Mouse (Mus musculus): Measurements from ENCODE around the gene Trp53inp2.
A peak's percentile ranks its signal among the peaks of the same experiment; 100 is the strongest.

Trp53inp2 gene

DNA sequence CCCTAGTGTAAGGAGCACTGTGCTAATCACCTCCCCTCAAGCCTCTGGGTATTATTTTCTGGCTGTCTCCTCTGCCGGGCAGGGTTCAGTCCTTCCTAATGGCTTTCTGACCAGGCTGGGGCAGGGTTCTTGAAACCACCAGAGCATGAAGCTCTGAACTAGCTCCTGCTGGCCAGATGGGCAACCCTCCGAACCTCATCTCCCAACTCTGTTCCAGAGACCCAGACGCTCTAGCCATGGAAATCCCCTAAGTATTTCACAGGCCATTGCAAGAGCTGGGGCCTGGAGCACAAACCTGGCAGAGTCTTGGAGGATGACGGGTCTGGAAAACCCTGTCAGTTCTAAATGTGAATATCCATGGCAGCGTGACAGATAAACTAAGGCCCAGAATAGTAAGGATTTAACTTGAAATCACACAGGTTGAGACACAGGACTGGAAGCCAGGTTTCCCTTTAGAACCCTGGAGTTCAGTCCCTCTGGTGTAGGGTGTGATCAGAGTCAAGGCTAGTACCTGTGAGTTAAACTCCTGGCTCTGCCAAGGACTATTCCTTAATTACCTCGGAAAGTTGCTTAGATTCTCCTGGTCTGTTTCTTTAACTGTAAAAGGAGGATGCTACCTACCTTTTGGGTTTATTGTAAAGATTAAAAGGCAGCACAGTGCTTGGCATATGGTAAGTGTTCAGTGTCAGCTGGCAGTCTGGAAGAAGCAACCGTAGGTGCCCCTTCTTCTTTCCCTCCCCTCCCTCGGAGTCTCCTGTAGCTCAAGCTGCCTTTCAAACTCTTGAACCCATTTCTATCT, at the start of gene Trp53inp2:
Trp53inp2 (plus strand) TSS at position 799 of the 799 bp plus-strand sequence.
- DNase-seq: no peak

DNA sequence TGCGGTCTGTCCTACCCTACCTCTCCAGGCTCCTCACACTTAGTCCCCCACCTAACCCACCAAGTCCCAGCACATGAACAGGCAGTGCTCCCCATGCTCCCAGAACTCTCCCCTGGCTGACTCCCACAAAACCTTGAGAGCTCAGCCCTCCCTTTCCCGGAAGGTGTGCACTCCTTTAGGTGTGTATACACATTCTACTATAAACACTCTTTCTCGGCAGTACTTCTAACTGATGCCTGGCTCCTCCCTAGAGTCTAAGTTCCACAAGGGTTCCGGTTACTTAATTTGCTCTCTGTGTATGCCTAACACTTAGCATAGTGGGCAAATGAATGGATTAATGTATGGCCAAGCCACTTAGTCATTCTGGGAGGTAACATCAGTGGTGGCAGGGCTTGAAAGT, 49.5 kb upstream of the Trp53inp2 start:
- no peak for DNase-seq

DNA sequence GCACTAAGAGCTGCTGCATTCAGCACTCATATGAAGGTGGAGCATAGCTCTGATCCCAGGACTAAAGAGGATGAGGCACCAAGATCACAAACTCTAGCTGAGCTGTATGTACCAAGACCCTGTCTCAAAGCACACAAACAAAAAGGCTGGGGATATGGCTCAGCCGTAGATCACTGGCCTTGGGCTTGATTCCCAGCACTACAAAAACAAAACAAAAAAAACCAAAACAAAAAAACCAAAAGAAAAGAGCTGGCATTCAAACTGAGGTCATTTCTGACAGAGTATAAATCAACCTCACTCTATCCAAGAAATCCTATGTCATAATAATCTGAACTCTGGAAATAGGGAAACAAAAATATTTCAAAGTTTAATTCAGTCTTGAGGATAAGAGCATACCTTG, 47.4 kb upstream of the Trp53inp2 start:
- DNase-seq: no peak

DNA sequence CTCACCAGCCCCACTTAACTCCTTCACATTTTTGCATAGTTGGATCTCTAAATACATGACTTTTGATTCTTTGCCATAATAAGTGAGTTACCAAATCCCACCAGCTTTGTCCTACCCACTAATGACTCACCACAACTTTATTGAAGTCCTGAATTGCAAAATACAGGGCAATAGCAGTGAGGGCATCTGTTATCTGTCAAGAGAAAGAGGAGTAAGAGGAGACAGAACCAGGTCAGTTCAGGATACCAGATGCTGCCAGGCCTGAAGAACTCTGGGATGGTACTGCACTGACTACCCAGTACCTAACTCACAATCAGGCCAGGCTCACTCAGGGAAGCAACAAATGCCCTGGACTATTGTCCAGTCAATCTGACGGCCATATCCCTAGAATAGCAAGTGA, 45.6 kb upstream of the Trp53inp2 start:
- no peak for DNase-seq

DNA sequence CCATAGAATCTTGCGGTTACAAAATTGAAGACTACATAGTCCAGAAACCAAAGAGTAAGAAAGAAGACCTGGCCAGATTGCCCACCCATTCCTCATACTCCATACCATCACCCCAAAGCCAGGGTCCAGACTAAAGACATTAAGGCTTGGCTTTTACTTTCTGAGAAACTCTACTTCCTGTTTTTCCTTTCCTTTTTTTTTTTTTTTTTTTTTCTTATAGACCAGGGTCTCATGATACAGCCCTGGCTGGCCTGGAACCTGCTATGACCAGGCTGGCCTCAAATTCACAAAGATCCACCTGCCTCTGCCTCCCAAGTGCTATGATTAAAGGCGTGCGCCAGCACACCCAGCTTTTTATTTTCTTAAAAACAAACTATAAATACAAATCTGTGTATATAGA, 44.6 kb upstream of the Trp53inp2 start:
- DNase-seq: no peak

DNA sequence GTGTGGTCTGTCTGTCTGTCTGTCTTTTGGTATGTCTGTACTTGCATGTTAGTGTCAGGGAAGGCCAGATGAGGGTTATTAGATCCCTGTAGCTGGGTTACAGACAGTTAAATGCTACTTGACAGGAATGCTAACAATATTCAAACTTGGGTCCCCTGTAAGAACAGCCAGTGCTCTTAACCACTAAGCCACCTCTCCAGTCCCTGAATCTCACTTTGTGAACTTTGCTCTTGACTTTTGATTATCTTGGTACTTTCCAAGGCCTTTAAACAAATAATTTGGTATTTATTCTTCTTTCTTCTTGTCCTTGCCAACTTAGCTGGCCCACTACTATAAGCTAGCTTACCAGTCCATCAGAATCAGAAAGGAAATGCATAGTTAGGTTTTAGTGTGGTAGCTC, 40.7 kb upstream of the Trp53inp2 start:
- DNase-seq: no peak

DNA sequence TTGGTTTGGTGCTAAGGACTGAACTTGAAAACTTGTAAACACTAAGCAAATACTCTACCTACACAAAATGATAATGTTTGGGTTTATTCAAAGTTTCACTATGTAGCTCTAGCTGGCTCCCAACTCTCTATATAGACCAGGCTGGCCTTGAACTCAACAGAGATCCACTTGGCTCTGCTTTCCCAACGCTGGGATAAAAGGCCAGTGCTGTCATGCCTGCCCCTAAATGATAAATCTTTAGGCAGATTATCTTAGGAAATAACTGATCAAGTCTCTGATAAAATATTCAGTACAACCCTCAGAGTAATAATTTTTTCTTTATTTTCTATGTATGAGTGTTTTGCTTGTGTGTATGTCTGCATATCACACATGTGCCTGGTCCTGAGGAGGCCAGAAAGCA, 34.2 kb upstream of the Trp53inp2 start:
- DNase-seq: no peak

DNA sequence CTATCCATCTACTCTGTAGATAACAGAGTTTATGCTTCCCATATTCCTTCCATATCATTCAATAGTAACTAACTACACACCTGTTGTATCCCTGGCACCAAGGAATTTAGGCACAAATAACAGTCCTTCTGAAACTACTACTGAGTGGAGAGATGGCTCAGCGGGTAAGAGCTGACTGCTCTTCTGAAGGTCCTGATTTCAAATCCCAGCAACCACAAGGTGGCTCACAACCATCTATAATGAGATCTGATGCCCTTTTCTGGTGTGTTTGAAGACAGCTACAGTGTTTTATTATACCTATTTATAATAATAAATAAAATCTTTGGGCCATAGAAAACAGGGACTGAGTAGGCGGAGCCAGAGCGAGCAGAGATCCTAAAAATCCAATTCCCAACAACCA, 26.5 kb upstream of the Trp53inp2 start:
- no peak for DNase-seq

DNA sequence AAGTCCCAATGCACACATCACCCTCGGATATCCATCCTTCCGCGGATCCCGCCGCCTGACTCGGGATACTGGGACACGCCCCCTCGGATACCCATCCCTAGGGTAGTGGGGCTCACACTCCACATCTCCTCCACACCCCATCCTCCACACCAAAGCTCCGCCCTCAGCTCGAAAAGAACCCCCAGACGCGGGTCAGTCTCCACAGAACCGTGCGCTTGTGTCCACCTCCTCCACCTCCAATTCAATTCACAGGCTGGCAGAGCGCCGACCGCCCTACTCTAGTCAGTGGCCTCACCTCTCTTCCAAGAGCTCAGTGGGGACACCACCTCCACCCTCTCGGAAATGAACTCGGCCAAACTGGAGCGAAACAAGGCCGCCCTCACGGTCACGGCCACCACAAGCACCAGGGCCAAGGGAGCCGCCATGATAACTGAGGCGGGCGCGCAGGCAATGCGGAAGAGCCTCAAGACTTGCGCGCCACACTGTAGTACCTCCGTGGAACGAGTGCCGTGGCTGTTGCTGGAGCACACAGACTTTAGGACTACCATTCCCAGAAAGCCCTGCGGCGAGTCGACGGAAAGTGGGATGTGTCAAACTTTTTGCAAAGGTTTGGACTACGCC, 23.8 kb upstream of the Trp53inp2 start, which contains the start of gene Pigu:
Pigu (minus strand) TSS at position 460 of the 621 bp plus-strand sequence.
- DNase-seq: peak; percentile 86

DNA sequence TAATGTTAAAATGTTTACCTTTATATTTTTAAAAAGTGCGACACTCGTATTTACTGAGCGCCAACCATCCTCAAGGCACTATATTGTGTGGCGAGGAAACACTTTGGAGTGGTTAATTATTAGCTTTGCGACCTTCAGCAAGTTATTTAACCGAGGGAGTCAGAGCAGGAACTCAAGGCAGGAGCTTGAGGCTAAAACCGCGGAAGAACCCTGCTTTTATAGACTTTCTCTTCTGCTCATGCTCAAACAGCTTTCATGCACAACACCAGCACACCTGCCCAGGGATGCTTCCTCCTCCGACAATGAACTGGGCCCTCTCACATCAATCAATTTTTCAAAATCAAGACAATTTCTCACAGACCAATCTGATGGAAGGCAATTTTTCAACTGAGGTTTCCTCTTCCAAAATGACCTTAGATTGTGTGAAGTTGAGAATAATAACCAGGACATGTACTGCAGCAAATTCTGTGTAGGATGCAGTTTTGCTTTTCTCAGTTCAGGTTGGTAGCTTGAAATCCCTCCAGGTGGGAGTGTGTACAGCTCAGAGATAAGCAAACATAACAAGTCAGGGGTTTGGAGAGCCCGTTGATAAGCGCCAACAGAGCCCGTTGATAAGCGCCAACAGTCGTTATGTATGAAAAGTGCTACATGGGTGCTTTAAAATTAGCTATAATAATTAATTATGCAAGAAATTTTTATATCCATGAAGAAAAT, 23.0 kb upstream of the Trp53inp2 start:
- DNase-seq: peak; percentile 6

DNA sequence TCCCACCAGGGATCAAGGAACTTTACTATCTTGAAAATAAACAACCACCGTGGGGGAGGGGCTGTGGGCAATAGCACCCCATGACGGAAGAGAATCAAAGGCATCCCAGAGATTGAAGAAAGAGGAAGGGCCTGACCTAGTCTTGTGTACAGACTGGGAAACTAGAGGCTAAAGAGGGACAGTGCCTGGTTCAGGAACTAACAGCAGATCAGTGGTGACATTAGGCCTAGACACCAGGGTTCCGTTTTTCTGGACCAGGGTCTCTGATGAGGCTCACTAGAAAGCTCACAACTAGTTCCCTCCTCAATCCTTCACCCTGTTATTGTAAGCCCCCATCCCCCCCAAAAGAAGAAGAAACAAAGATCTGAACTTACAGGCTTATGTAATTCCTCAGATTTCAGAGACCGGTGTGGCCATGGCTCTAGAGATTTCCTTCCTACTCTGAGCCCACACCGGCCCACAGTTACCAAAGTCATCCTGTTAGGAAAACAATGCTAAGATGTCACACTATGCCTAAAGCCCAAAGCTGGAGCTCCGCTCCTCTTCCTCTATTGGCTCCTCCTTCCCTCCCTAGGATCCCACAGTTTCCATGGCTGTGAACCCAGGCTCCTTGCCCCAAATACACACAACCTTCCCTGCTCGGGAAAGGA, 13.1 kb upstream of the Trp53inp2 start:
- DNase-seq: no peak

DNA sequence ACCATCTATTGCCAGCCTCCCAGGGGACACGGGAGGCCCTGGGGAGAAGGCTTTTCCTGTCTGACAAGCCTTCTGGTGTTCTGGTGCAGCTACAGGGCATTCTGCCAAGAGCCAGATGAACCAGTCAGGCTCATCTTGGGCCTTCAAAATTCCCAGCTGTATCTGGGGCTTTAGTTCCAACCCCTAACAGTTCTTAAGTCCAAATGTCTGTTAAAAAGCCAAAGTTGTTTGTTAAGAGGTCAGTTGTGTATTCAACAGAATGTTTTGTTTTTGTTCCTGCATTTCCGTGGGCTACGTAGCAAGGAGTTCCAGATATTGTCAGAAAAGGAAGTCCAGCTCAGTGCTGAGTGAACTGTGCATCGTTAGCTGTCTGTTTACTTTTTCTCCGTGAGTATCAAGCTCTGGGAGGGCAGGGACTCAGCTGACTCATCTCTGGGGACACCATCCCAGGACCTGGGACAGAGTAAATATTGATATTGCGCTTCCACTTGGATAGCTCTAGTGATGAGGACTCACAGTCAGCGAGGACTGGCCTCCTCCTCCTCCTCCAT, 11.5 kb upstream of the Trp53inp2 start:
- DNase-seq: no peak

DNA sequence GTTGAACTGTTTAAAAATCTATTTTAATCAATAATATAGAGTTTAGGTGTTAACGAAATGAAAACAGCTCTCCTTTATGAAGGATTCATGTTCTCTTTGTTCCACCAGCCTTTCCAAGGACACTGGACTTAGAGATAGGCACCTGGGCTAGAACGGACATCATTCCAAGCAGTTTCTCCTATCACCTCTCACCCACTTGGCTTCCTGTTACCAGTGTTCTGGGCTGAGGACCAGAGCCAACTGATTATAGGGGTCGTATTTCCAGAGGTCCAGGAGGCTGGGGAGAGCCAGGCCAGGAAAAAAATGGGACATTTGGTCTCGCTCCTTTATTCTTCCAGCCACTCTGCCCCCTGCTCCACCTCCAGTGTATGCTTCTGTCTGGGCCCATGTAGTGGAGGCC, 8.4 kb upstream of the Trp53inp2 start:
- no peak for DNase-seq

DNA sequence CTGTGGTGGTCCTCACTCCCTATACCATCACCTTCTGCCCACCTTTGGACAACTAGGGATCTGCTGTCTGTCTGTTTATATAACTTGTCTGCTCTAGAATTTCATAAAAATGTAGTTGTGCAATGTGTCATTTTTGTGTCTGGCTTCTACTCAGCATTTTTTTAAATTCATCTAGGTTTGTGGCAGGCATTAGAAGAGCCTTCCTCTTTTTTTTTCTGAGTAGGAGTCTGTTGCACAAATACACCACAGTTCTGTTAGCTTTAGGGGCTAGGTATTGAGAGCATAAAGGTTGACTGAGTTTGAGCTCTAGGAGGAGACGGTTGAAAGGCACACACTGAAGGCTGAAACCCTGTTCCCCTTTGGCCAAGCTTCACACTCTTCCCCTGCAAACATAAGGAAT, 7.6 kb upstream of the Trp53inp2 start:
- no peak for DNase-seq

DNA sequence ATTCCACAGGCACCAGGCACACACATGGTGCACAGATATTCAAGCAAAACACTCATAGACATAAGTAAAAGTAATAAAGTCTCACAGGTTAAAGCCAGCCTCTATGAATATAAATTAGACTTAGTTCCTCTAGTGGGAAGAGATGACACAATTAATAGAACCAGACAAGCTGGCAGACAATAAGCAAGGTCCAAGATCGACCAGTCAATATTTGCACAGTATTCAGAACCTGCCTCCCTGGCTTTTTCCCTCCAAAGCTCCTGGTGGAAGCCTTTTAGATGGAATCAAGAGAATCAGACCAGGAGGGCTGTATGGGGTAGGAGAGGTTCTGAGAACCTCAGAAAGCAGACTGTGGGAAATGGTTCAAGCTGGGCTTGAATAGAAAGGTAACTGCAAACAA, 7.0 kb upstream of the Trp53inp2 start:
- DNase-seq: no peak

DNA sequence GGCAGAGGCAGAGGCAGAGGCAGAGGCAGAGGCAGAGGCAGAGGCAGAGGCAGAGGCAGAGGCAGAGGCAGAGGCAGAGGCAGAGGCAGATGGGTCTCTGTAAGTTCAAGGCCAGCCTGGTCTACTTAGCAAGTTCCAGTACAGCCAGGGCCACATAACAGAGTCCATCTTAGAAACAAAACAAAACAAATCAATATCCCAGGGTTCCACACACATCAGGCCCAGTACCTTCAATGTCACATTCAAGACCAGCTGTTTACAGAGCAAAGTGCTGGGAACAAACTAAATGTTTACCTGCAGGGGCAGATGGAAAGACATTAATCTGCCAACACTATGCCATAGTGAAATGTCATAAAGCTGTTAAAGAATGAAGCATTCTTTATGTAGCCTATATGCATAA, 6.3 kb upstream of the Trp53inp2 start:
- DNase-seq: no peak

DNA sequence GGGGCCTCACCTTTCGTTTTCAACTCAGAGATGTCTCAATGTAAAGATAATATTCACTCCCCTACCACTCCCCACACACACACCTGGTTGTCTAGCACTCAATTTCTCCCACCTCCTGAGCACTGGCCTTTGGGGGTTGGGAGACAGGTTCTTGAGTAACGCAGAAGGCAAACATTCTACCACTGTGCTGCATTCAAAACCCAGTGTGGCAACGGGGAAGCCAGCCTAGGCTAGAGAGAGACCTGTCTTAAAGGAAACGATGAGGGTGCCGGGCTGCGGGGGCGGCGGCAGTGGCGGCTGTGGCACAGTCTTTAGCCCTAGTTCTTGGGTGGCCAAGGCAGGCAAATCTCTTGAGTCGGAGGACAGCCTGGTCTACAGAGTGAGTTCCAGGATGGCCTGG, 4.7 kb upstream of the Trp53inp2 start:
- no peak for DNase-seq

DNA sequence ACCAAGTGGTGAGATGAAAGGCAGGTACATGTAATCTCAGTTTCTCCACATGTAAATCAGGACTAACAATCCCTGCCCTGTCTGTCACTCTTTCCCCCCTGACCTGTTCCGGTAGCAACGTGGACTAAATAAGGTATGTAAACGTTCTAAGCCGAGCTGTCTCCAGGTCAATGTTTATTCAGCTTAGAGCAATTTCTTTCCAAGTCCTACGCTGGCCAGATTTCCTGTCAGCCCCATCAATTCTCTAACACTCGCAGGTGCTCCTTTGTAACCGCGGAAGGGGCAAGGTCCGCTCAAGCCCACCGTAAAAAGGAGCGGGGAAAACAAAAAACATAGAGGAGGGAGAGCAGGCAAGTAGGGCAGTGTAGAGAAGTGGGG, 190 bp downstream of the Trp53inp2 start:
- DNase-seq: no peak

DNA sequence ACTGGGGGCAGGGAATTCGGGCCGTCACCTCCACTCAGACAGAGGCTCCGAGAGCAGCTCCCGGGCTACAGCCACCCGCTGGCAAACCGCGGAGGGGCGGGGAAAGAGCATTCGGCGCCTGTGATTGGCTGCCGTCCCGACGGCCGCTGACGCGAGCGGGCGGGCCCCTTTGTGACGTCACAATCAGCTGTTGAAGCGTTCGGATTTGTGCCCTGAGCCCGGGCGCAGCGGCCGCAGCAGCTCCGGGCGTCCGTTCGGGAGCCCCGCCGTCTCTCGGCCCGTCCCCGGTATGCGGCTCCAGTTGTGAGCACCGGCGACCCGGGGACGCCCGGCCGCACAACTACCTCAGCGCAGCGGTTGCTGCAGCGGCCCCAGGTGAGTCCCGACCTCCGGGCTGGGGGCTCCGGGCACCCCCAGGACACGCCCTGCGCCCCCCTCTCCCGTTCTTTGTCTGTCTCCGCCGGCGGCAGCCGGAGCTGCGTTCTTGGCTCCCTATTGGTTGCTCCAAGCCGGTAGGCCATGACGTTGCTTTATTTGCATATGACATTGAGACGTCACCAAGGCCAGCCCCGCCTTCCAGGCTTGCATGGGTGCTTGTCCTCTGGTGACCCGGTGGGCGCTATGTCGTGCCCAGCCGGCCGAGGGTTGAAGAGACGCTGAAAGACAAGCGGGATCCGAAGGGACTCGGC, 928 bp downstream of the Trp53inp2 start:
- DNase-seq: peak; percentile 98

DNA sequence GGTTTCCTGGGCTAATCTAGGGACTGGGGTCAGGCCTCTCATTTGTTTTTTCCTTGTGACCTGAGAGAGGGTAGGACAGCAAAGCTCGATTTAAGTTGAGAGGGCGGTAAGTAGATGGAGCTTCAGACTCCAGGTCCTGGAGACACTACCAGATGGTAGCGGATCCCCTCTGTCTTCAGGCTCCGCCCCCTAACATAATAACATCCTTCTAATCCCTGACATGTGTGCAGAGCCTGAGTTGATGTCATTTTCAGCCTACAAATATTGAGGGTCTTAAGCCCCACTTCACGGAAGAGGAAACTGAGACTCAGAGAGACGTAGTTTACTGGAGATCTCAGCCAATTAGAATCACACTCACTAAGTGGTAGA, 1.5 kb downstream of the Trp53inp2 start:
- DNase-seq: no peak

DNA sequence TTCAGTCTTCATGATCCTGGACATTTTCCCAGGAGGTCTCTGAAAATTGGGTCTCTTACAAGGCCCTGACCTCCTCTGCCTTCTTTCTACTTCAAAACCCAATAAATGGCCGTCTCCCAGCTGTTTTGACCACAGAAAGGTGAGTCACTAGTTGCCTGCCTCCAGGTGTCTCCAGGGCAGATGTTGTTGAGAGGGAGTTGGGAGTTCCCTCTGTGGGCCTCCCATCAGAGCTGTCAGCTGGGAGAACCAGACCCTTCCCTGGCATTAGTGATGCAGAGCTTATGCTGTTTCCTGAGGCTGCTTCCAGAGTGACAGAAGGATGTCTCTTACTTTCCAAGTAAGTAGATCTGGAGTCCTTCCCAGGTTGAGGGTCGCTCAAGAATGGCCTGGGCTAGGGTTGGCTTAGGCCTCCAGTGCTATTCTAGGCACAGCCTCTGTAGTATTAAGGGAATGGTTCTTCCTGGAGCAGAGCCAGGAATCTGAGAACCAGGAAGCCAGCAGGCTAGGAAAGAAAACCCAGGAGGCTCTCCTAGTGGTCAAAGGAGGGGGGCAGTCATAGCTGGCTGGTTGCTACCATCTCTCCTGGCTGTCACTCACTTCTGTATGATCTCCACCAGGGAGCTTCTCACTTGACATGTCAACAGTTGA, 2.1 kb downstream of the Trp53inp2 start:
- peak; percentile 17 for DNase-seq

DNA sequence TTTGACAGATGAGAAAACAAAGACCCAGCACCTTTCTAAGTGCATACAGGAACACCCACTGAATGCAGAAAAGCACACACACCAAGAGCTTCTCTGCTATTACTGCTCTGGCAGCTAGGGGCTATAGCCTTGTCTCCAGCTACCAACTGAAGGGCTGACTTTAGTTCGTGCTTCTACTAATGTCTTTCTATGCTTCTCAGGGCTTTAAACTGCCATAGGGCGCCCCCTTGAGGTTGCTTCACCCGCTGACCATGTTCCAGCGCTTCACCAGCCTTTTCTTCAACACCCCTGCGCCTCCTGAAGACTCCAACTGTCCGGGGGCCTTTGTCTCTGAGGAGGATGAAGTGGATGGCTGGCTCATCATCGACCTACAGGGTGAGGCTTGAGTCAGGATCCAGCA, 4.2 kb downstream of the Trp53inp2 start:
- DNase-seq: peak; percentile 84
